Mouse (Mus musculus) urinary bladder, adult 18-20 months (tissue): ENCODE measurements around the gene Ptpn21.

Source experiments
- DNase-seq, 2 experiments: peaks; one replicate each; pipeline ENCODE4 v3.0.0; 2022; ENCODE audit warnings: low spot score in 2 of 2, mixed read lengths in 2 of 2

Gene Ptpn21

DNA sequence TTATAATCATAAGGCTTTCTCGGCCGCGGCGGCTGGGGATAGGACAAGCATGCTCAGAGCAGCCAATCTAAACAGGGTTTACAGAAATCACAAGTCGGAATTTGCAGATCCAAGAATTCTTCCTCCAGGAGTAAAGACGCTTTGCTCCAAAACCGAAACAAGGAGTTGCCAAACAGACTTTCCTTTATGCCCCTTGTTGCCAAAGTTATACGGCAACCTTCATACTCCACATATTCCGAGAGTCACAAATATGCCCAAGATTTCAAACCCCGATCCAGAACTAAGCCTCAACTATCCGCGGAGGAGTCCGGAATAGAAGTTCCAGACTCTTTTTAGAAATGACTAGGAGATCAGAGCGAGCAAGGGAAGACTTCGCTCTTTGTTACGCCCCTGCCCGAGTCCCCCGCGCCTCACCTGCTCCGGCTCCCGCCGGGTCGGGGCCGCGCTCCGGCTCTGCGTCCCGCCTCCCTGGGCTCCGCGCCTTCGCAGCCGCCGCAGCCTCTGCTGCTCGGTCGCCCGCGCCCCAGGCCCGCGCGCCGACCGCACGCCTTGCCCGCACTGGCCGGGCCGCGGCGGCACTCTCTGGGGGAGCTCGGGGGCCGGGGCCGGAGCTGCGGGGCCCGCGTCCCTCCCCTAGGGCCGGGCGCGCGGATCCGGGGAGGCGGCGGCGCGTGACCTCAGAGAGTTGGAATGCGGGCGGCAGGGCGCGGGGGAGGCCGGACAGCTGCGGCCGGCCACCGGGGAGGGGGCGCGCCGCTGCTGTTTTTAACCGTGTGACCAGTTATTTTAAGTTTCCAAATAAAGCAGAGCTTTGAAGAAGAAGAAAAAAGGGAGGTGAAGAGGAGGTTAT, at the start of gene Ptpn21:
Gene Ptpn21 (minus strand): TSS at position 455 of the 850 bp plus-strand sequence.
- DNase-seq, result peak in 1 of 2 experiments; percentile 68

DNA sequence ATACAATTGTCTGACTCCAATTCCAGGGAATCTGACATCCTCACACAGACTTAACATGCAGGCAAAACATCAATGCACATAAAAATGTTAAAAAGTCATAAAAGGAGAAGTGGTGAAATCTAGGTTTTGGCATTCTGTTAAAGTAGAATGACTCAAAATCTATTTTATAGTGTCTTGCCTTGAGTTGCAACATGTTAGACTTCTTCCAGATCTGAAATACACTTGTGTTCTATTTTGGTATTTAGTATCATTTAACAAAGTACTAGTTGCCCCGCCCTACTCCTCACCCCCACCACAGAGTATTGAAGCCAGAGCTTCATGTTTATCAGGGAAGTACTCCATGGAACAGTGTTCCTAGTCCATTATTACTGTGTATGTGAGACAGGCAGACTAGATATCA, 47.0 kb upstream of the Ptpn21 start:
- no peak for DNase-seq

DNA sequence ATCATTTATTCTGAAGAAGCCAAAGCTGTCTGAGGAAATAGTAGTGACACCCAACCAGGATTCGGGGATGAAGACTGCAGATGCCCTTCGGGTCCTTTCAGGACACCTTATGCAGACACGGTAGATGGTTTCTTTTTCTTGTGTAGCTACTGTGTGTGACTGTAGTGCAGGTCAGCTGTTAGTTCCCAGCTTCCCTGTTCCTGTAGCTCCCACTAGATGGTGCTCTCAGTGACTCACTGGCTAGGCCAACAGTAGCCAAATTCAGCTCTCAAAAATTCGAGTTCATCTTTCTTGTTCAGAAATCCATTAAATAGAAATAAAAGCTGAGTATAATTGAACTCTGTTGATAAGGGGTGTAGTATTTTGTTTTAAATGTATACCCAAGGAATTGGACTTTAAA, 41.9 kb upstream of the Ptpn21 start:
- DNase-seq, result no peak

DNA sequence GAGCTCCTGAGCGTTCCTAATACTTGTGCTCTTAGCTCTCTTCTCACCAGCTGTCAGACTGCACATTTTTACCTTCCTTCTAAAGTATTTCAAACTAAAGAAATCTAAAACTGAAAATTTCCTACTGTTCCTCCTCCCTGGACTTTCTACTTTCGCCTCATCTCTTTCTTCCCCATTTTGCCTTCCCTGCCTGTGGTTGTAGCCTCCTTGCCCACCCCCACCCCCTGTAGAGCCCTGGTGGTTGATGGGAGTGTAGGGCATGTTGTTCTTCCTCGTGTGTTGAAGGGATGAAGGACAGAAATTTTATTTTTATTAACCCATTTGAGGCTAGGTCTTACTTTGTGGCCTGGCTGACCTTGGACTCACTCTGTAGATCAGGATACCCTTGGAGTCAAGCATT, 40.3 kb upstream of the Ptpn21 start:
- DNase-seq, result no peak

- no peak for DNase-seq
Observed at GRCm38 (mm10) chr12:98766241-98766640, 29.0 kb upstream of the Ptpn21 start.

GRCm38 (mm10) chr12:98759700-98760099, 22.5 kb upstream of the Ptpn21 start:
- no peak for DNase-seq

GRCm38 (mm10) chr12:98757636-98758035, 20.4 kb upstream of the Ptpn21 start:
- no peak for DNase-seq

GRCm38 (mm10) chr12:98747380-98747753, 10.2 kb upstream of the Ptpn21 start:
- no peak for DNase-seq

DNA sequence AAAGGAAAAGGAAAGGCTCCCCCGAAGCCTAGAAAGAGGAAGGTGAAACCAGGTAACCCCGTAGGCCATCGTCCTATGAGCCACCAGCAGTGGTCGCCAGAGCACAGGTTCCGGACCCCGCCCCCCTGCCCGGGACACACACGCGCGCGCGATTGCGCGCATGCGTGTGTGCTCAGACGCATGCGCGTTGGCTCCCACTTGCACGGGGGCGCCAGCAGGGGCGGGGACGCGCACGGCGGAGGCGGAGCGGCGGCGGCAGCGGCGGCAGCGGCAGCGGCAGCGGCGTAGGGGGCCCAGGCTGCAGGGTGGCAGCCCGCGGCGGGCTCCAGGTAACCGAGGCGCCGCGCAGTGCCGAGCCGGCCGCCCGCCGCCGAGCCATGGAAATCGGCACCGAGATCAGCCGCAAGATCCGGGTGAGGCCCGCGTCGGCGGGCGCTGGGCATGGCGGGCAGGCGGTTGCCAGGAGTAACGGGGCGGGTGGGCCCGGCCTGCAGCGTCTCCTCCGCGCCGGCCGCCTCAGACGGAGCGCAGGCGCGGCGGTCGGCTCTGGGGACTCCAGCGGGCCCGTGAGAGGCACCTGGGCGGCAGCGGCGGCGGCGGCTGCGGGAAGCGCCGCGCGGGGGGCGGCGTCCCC, 9.7 kb upstream of the Ptpn21 start, which contains the start of gene Zc3h14:
Gene Zc3h14 (plus strand): TSS at position 219 of the 634 bp plus-strand sequence.
- peak; percentile 83 to 85 for DNase-seq

GRCm38 (mm10) chr12:98746131-98746530, 8.9 kb upstream of the Ptpn21 start:
- DNase-seq, result peak in 1 of 2 experiments; percentile 36

GRCm38 (mm10) chr12:98745626-98746025, 8.4 kb upstream of the Ptpn21 start:
- DNase-seq, result no peak

DNA sequence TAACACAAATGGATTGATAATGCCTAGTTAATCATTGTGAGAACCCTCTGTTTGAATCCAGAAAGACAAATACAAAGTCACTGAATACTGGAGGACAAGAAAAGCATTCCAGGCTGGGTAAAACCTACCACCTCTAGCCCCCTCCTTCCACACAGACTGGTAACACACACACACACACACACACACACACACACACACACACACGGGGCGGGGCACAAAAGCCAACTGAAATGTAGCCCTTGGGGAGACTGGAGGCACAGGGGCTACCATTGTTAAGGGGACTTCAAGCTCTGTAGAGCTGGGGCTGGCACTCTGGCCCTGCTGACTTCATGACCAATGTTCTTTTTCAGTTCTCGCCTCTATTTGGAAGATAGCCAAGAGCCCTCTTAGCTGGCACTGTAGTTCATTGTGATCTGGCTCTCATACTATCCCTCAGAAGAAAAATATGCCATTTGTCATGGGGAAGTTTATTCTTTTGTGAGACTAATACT, 3.9 kb upstream of the Ptpn21 start:
- no peak for DNase-seq

GRCm38 (mm10) chr12:98737801-98738350, 671 bp upstream of the Ptpn21 start:
- no peak for DNase-seq

DNA sequence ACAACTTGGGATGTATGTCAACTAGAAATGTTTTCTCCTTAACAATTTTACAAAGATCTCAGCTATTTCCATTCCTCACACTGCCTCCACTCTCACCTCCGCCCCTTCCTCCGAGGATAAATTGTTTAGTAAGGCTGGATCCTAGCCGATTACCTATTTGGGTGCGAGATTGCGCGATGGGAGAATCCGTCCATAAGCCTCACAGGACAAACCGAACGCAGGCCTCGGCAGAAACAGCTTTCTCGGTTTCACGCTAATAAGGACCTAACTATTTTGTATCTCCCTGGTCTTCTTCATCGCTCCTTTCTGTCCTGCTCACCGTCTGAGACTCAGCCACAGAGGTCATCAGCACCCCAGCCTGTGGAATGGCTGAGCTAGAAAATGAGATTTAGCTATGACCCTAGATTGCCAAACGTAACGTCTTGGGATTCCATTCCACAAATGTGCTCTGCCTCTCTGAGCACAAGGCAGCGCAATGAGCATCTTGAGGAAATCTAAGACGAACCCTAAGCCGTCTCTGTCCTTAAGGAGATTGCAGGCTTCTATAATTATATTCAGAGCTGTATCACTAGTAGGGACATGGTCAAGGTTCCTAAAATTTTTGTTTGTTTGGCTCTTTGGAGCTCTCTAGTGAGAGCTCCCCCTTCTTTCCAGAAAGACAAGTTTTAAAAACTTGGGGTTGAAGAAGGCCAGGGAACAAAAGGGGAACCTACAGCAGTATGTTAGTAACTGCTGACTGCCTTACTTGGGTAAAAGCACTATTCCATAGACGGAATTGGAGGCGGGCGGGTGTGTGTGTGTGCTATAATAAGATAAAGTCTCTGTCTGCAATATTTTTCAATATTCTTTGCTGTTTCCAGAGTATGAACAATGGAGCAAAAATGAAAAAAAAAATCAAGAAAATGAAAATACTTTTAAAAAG, 2.1 kb downstream of the Ptpn21 start:
- DNase-seq, result no peak

GRCm38 (mm10) chr12:98734246-98734879, 2.8 kb downstream of the Ptpn21 start:
- peak; percentile 78 to 88 for DNase-seq

- DNase-seq, result no peak
Observed at GRCm38 (mm10) chr12:98733776-98734175, 3.4 kb downstream of the Ptpn21 start.

- DNase-seq, result no peak
Observed at GRCm38 (mm10) chr12:98733165-98733564, 4.0 kb downstream of the Ptpn21 start.

GRCm38 (mm10) chr12:98730682-98731081, 6.5 kb downstream of the Ptpn21 start:
- DNase-seq, result no peak

DNA sequence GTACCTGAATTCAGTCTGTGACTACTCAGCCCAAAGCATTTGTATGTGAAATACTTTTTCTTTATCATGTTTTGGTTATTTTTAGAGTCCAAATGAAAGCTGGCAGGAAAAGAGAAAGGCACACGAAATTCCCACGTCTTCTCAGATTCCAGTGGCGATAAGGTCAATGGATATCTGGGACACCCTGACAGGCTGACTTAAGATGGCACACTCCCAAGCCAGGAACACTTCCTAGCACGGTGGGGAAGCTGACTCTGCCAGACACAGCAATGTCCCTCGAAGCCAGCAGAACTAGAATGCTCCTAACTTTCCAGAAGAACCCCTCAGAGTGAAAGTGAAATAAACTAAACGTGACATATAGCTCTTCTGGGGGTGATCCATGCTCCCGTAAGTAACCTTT, 10.0 kb downstream of the Ptpn21 start:
- no peak for DNase-seq

DNA sequence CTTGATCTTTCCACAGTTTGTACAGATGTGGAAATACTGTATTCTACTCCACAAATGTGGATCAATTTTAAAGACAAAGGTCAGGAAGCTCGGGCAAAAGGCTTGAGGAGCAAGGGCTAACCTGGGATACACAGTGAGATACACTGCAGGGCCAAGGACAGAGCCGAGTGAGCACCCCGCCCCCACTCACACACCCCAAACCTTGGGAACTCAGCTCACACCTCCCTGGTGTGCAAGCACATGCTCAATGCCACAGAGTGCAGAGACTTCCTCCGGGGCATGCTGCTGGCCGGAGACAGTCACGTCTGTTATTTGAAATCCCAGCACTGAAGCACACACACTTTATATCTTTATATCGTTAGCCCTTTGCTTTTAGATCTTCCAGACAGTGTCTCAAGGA, 11.1 kb downstream of the Ptpn21 start:
- DNase-seq, result no peak

- no peak for DNase-seq
Observed at GRCm38 (mm10) chr12:98724976-98725375, 12.2 kb downstream of the Ptpn21 start.
